Mouse (Mus musculus): ENCODE results near the gene Usp24.

- TF ChIP-seq HCFC1 (IDR thresholded peaks at IDR 0.05; ENCODE audit: borderline replicate concordance, insufficient read depth, low read length) (no peak), CHD2 (IDR thresholded peaks at IDR 0.05; ENCODE audit: low read depth, low read length) (no peak), ZNF384 (IDR thresholded peaks at IDR 0.05; ENCODE audit: low read depth, low read length) (no peak), MAFK (IDR thresholded peaks at IDR 0.05; ENCODE audit: insufficient read depth, low read depth, low read length) (no peak), ZC3H11A (IDR thresholded peaks at IDR 0.05; ENCODE audit: borderline replicate concordance, low read depth, low read length) (no peak)
Observed at GRCm38 (mm10) chr4:106422597-106422996, 106.6 kb downstream of the Usp24 start.

Measured in ES-E14 (cell line).